Mouse (Mus musculus) cerebellum, adult 9-11 months (tissue): ENCODE data around the gene Gm28230.

ENCODE experiments used
- DNase-seq: peaks from one replicate; pipeline ENCODE4 v3.0.0; 2022

Gm28230 gene

GRCm38 (mm10) chr2:74726551-74726950, at the start of gene Gm28230:
Gene Gm28230 (plus strand): TSS chr2:74726728.
- no peak for DNase-seq

GRCm38 (mm10) chr2:74677106-74677505, 49.4 kb upstream of the Gm28230 start:
- no peak for DNase-seq

GRCm38 (mm10) chr2:74678891-74679595, 47.5 kb upstream of the Gm28230 start, which contains the start of gene Hoxd11:
Gene Hoxd11 (plus strand): TSS chr2:74679557.
- no peak for DNase-seq

GRCm38 (mm10) chr2:74679596-74679971, 46.9 kb upstream of the Gm28230 start:
- DNase-seq, result no peak

GRCm38 (mm10) chr2:74679980-74680379, 46.5 kb upstream of the Gm28230 start:
- no peak for DNase-seq

GRCm38 (mm10) chr2:74680561-74681398, 45.7 kb upstream of the Gm28230 start:
- no peak for DNase-seq

- no peak for DNase-seq
Measured at GRCm38 (mm10) chr2:74681594-74682531, 44.7 kb upstream of the Gm28230 start.

- DNase-seq, result no peak
Measured at GRCm38 (mm10) chr2:74682796-74683195, 43.7 kb upstream of the Gm28230 start.

GRCm38 (mm10) chr2:74683471-74683951, 43.0 kb upstream of the Gm28230 start:
- DNase-seq, result no peak

GRCm38 (mm10) chr2:74684106-74684505, 42.4 kb upstream of the Gm28230 start:
- DNase-seq, result no peak

GRCm38 (mm10) chr2:74685059-74685603, 41.4 kb upstream of the Gm28230 start:
- no peak for DNase-seq

- DNase-seq, result no peak
Measured at GRCm38 (mm10) chr2:74686301-74686987, 40.1 kb upstream of the Gm28230 start.

GRCm38 (mm10) chr2:74686988-74687697, 39.4 kb upstream of the Gm28230 start:
- DNase-seq, result no peak

- DNase-seq, result no peak
Measured at GRCm38 (mm10) chr2:74687698-74688555, 38.6 kb upstream of the Gm28230 start.

- DNase-seq, result no peak
Measured at GRCm38 (mm10) chr2:74688795-74689573, 37.5 kb upstream of the Gm28230 start.

- no peak for DNase-seq
Measured at GRCm38 (mm10) chr2:74689574-74690337, 36.8 kb upstream of the Gm28230 start.

- DNase-seq, result no peak
Measured at GRCm38 (mm10) chr2:74690338-74690716, 36.2 kb upstream of the Gm28230 start.
